7 mouse cellular contexts compared by ENCODE assay signal in genomic region chr10:42637183-42637788, GRCm38 (mm10). TPM values are rescaled to one million over a fixed set of nuclear protein-coding genes. Genes with fewer than 3 reads are reported as not detected.
DNase-seq lines count a peak whose midpoint lies in the region; ATAC-seq and TF ChIP-seq lines count a peak whose summit lies in the region.

No protein-coding gene starts in this region.

- peak overlapping the region; percentile 66 for H3K4me2 ChIP-seq in heart, embryonic 13.5 days
- H3K4me2 ChIP-seq in kidney, embryonic 15.5 days: peak overlapping the region; percentile 45
- H3K4me2 ChIP-seq in liver, postnatal 0 days (ENCODE audit: low read depth, low read length): peak overlapping the region; percentile 58

- H3K36me3 ChIP-seq in E14TG2a.4 (ENCODE audit: insufficient read depth, low read length): no peaks in the 10 kb centered on the region
- no peaks in the 10 kb centered on the region for H3K36me3 ChIP-seq in heart, embryonic 13.5 days
- H3K36me3 ChIP-seq in kidney, embryonic 15.5 days: no peaks in the 10 kb centered on the region
- no peaks in the 10 kb centered on the region for H3K36me3 ChIP-seq in liver, postnatal 0 days (replicated peaks; ENCODE audit: insufficient read depth, low read length)

- no peak for TF ChIP-seq EP300 in liver, postnatal 0 days (IDR thresholded peaks at IDR 0.05; ENCODE audit: low read depth)

- peaks cover 59% of the 10 kb centered on the region for H3K27me3 ChIP-seq in E14TG2a.4 (ENCODE audit: insufficient read depth, low read length)
- H3K27me3 ChIP-seq in heart, embryonic 13.5 days (replicated peaks): peaks cover 67% of the 10 kb centered on the region
- peaks cover 66% of the 10 kb centered on the region for H3K27me3 ChIP-seq in kidney, embryonic 15.5 days
- H3K27me3 ChIP-seq in liver, postnatal 0 days (ENCODE audit: insufficient read depth, low read length): peaks cover 56% of the 10 kb centered on the region

- no peaks in the 10 kb centered on the region for H3K9me3 ChIP-seq in E14TG2a.4 (ENCODE audit: low read length)
- H3K9me3 ChIP-seq in heart, embryonic 13.5 days: no peaks in the 10 kb centered on the region
- no peaks in the 10 kb centered on the region for H3K9me3 ChIP-seq in kidney, embryonic 15.5 days (replicated peaks)
- no peaks in the 10 kb centered on the region for H3K9me3 ChIP-seq in liver, postnatal 0 days (ENCODE audit: low read length)

- no peak overlapping the region for H3K4me3 ChIP-seq in E14TG2a.4 (replicated peaks; ENCODE audit: low read length)
- peak overlapping the region; percentile 38 for H3K4me3 ChIP-seq in heart, embryonic 13.5 days
- H3K4me3 ChIP-seq in kidney, embryonic 15.5 days (replicated peaks): peak overlapping the region; percentile 19
- peak overlapping the region; percentile 25 for H3K4me3 ChIP-seq in liver, postnatal 0 days (ENCODE audit: low read depth, low read length)
- H3K4me3 ChIP-seq in olfactory bulb, adult 2 months (ENCODE audit: insufficient read depth, low read depth, low read length): no peak overlapping the region

- peaks cover 48% of the 10 kb centered on the region for H3K4me1 ChIP-seq in E14TG2a.4 (replicated peaks; ENCODE audit: low read depth, low read length)
- H3K4me1 ChIP-seq in heart, embryonic 13.5 days: peaks cover 40% of the 10 kb centered on the region
- peaks cover 36% of the 10 kb centered on the region for H3K4me1 ChIP-seq in kidney, embryonic 15.5 days
- peaks cover 13% of the 10 kb centered on the region for H3K4me1 ChIP-seq in liver, postnatal 0 days (ENCODE audit: insufficient read depth)
- H3K4me1 ChIP-seq in olfactory bulb, adult 2 months (ENCODE audit: control insufficient read depth, insufficient read depth, low read length): peaks cover 8% of the 10 kb centered on the region; the same call in 1 of the 2 replicates

- peak; percentile 51 for TF ChIP-seq CTCF in E14TG2a.4 (conservative IDR thresholded peaks at IDR 0.05; ENCODE audit: low read length)
- peak; percentile 86 for TF ChIP-seq CTCF in liver, postnatal 0 days (IDR thresholded peaks at IDR 0.05; ENCODE audit: low read depth)
- TF ChIP-seq CTCF in olfactory bulb, adult 2 months (IDR thresholded peaks at IDR 0.05; ENCODE audit: insufficient read depth, low read depth, low read length): peak; percentile 34; the same call in 1 of the 2 replicates

- H3K9ac ChIP-seq in heart, embryonic 13.5 days: no peak overlapping the region
- H3K9ac ChIP-seq in kidney, embryonic 15.5 days: no peak overlapping the region
- H3K9ac ChIP-seq in liver, postnatal 0 days (replicated peaks): no peak overlapping the region

- WGBS in heart, embryonic 13.5 days: 7% methylated on average over 18 of the region's 18 CpGs
- WGBS in kidney, embryonic 15.5 days: 7% methylated on average over 18 of the region's 18 CpGs
- WGBS in liver, postnatal 0 days (ENCODE audit: insufficient replicate concordance): 5% methylated on average over 18 of the region's 18 CpGs
- whole genome bisulfite sequencing in olfactory bulb, adult 2 months: 8% methylated on average over 18 of the region's 18 CpGs

- no peak for TF ChIP-seq POLR2A in olfactory bulb, adult 2 months (IDR thresholded peaks at IDR 0.05; ENCODE audit: insufficient read depth, low read depth, low read length)

- no peak overlapping the region for H3K27ac ChIP-seq in heart, embryonic 13.5 days (replicated peaks)
- H3K27ac ChIP-seq in kidney, embryonic 15.5 days: no peak overlapping the region
- H3K27ac ChIP-seq in liver, postnatal 0 days (ENCODE audit: low read depth): no peak overlapping the region
- no peak overlapping the region for H3K27ac ChIP-seq in olfactory bulb, adult 2 months (ENCODE audit: insufficient read depth, low read depth, low read length)

- ATAC-seq in heart, embryonic 13.5 days (ENCODE audit: extremely low read depth, insufficient number of reproducible peaks, low FRiP score, low TSS enrichment): no peak
- no peak for ATAC-seq in kidney, embryonic 15.5 days (replicated peaks; ENCODE audit: low FRiP score)
- ATAC-seq in liver, postnatal 0 days: no peak

- DNase-seq in WW6 (ENCODE audit: low read depth, low spot score): peak; percentile 71
- peak; percentile 77 for DNase-seq in embryo, embryonic 11.5 days (ENCODE audit: low read depth, low spot score)
- DNase-seq in liver, postnatal 0 days: peak; percentile 50

RNA-seq across cellular contexts. Expression of gene Ostm1, which starts 53.7 kb away (rescaled TPM):
- polyA plus RNA-seq in heart, embryonic 13.5 days (2015; fragmentation: Nextera tagmentation; extraction: Ambion mirVana): 19.2 and 19.5 TPM in 2 replicates
- polyA plus RNA-seq in kidney, embryonic 15.5 days (2015; fragmentation: Nextera tagmentation; extraction: Ambion mirVana): 14.5 and 14.9 TPM in 2 replicates
- 10.2 and 12.1 TPM in 2 replicates for polyA plus RNA-seq in liver, postnatal 0 days (2015; fragmentation: Nextera tagmentation; extraction: Ambion mirVana)
- polyA plus RNA-seq in olfactory bulb, adult 2 months (2012; ENCODE audit: insufficient read depth, insufficient read length, low replicate concordance, missing spikeins): not detected in 2 replicates

RNA-seq across cellular contexts. Expression of gene Nr2e1, which starts 53.9 kb away (rescaled TPM):
- not detected in 2 replicates for polyA plus RNA-seq in heart, embryonic 13.5 days (2015; fragmentation: Nextera tagmentation; extraction: Ambion mirVana)
- 0.17 TPM in 1 of 2 replicates, not detected in the other for polyA plus RNA-seq in kidney, embryonic 15.5 days (2015; fragmentation: Nextera tagmentation; extraction: Ambion mirVana)
- polyA plus RNA-seq in liver, postnatal 0 days (2015; fragmentation: Nextera tagmentation; extraction: Ambion mirVana): not detected in 2 replicates
- polyA plus RNA-seq in olfactory bulb, adult 2 months (2012; ENCODE audit: insufficient read depth, insufficient read length, low replicate concordance, missing spikeins): not detected in 2 replicates

Comparison
In these comparisons a context has a peak if more than half of its experiments do, and no peak if none do; other contexts are left out.
1. H3K4me3 ChIP-seq: peak in heart, embryonic 13.5 days (single experiment), kidney, embryonic 15.5 days (single experiment) and liver, postnatal 0 days (single experiment); none in E14TG2a.4 (single experiment) and olfactory bulb, adult 2 months (single experiment).
2. CTCF ChIP-seq: peak in every context shown above with its lines; median percentile 86 in liver, postnatal 0 days; 51 in E14TG2a.4; 34 in olfactory bulb, adult 2 months.
3. Peak in every context shown above with its lines, with median percentiles within 50 percentile points of each other: DNase-seq and H3K4me2 ChIP-seq.